Mouse (Mus musculus) embryonic facial prominence, embryonic 10.5 days (tissue): Measurements from ENCODE around the gene Mllt11. TPM values are rescaled to one million over a fixed set of nuclear protein-coding genes. Genes with fewer than 3 reads are reported as not detected.
"Not testable (repeated sequence)": the region's sequence is repeated elsewhere in the genome, so short reads cannot be mapped to it uniquely, and the experiment has no call there.

Source experiments
- DNase-seq: peaks from one replicate; pipeline ENCODE4 v3.0.0-alpha.2; 2017; ENCODE audit warnings: low spot score
- H3K27ac ChIP-seq: fragments of 300-500 bp; sonication (generic); replicated peaks from 2 replicates; pipeline ENCODE4 v1.5.1; 2016; ENCODE audit warnings: mild to moderate bottlenecking
- H3K27me3 ChIP-seq: fragments of 300-500 bp; sonication (generic); replicated peaks from 2 replicates; pipeline ENCODE4 v1.6.1; 2016; ENCODE audit warnings: low read depth, mild to moderate bottlenecking; ENCODE audit not compliant: poor library complexity, severe bottlenecking
- H3K36me3 ChIP-seq: fragments of 300-500 bp; sonication (generic); replicated peaks from 2 replicates; pipeline ENCODE4 v1.6.1; 2016; ENCODE audit warnings: mild to moderate bottlenecking, moderate library complexity
- H3K4me1 ChIP-seq: fragments of 300-500 bp; sonication (generic); 2 replicates; pipeline ENCODE4 v1.6.1; 2016
- H3K4me3 ChIP-seq: fragments of 300-500 bp; sonication (generic); 2 replicates; pipeline ENCODE4 v1.5.1; 2016; ENCODE audit warnings: mild to moderate bottlenecking, moderate library complexity
- H3K9me3 ChIP-seq: fragments of 300-500 bp; sonication (generic); 2 replicates; pipeline ENCODE4 v1.6.1; 2016; ENCODE audit warnings: mild to moderate bottlenecking
- WGBS: fragments of 180-500 bp; shearing (Covaris S2); methylation state at CpG from one replicate; pipeline ENCODE4 v1.1.7; 2016; 5-methylcytosine and 5-hydroxymethylcytosine counted together
- polyA plus RNA-seq: library from polyadenylated mRNA; unstranded; fragments of >200 nt; fragmentation: Nextera tagmentation; extraction: Ambion mirVana; gene quantifications from 2 replicates; pipeline ENCODE4 v1.2.1, GENCODE M21; 2016

Gene Mllt11
- polyA plus RNA-seq, 1 experiment from 2014 or later, result 35.2 TPM

GRCm38 (mm10) chr3:95224295-95224694, 7.7 kb downstream of the Mllt11 start:
- 35% methylated on average over 6 of the region's 6 CpGs for WGBS
- Histone ChIP-seq H3K4me1 (peaks cover 28% of the 10 kb centered on the region), H3K36me3 (peaks cover 68% of the 10 kb centered on the region), H3K4me3 (peak overlapping the region; percentile 19; the same call in 1 of the 2 replicates), H3K27me3 (no peaks in the 10 kb centered on the region), H3K27ac (no peak overlapping the region), H3K9me3 (no peaks in the 10 kb centered on the region; the same call in 1 of the 2 replicates)
- DNase-seq, result peak; percentile 60

DNA sequence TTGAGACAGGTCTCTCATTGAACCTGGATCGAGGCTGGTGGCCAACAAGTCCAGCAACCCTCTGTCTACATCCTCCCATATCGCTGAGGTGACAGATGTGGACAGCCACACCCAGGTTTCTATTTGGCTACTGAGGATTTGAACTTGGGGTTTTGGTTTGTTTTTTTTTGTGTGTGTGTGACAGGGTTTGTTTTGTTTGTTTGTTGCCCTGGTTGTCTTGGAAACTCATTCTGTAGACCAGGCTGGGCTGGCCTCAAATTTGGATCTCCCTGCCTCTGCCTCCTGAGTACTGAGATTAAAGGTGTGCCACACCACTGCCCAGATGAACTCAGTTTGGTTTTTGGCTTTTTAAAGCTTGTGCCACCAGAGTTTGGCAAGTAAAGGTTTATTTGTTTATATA, 8.9 kb downstream of the Mllt11 start:
- WGBS, result 90% methylated on average over 2 of the region's 2 CpGs
- no peaks in the 10 kb centered on the region for H3K27me3 ChIP-seq
- H3K36me3 ChIP-seq, result peaks cover 79% of the 10 kb centered on the region
- no peak overlapping the region for H3K27ac ChIP-seq
- H3K4me1 ChIP-seq, result peaks cover 30% of the 10 kb centered on the region
- H3K4me3 ChIP-seq, result no peak overlapping the region
- H3K9me3 ChIP-seq, result no peaks in the 10 kb centered on the region; the same call in 1 of the 2 replicates
- no peak for DNase-seq

DNA sequence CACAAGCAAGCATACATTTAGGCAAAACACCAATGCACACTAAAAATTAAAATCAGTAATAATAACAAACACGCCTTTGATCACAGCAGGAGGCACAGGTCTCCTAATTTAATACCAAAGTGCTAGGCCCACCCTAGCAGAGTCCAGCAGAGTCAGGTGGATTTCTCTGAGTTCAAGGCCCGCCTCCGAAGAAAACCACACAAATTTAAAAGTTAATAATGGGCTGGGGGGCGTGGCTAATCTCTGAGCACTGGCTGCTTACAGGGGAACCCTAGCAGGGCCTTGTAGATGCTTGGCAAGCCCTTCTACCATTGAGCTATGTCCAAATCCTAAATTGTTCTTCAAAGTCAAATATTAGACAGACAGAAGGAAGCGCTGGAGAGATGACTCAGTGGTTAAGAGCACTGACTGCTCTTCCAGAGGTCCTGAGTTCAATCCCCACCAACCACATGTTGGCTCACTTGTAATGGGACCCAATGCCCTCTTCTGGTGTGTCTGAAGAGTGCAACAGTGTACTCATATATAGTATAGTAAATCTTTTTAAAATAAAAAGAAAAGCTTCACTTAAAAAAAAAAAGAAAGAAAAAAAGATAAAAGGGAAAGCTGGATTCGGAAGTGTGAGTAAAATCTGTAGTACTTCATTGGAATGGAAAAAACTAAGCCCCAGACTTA, 13.4 kb downstream of the Mllt11 start:
- H3K36me3 ChIP-seq, result peaks cover 79% of the 10 kb centered on the region
- DNase-seq, result no peak
- peak overlapping the region; percentile 99 for H3K27ac ChIP-seq
- peaks cover 16% of the 10 kb centered on the region for H3K4me1 ChIP-seq
- no peaks in the 10 kb centered on the region for H3K9me3 ChIP-seq
- no peaks in the 10 kb centered on the region for H3K27me3 ChIP-seq
- WGBS, result 80% methylated on average over 6 of the region's 6 CpGs
- peak overlapping the region; percentile 80 for H3K4me3 ChIP-seq

DNA sequence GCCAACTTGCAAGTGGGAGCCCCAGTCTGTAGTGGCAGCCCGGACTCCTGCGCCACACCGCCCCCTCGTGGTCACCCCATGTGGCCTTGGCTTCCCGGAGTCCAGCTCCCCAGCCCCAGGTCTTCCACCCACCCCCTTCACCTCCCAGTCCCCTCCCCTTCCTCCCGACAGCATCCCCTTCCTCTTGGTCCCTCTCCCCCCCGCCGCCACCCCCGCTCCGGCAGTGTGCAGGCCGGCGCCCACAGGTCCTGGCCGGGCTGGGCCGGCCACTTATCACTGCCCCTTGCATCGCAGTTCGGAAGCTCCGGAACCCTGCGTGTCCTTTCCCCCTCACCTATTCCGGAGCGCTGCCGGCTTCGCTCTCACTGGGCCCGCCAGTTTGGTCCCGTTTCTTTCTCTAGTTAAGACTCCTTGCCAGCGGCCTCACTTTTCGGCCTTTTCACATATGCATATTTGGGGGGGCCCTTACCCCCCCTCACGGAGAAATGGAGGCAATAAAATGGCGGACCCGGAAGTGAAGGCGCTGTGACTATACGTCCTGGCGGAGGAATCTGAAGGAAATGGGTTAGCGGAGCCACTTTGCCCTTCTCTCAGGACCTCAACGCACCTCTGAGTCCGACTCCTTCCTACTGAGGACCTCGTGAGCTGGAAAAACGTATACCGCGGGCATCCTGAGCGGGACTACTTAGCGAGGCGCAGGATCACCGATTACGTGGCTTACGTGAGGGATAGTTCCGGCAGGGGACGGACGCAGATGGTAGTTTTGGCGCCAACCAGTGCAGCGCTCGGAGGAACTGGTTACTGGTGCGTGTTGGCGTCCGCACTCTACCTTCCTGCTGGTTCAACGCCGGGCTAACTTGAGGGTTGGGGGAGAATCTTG, 14.5 kb downstream of the Mllt11 start, which contains the start of gene Gabpb2:
Gene Gabpb2 (minus strand): TSS at position 662 of the 880 bp plus-strand sequence.
- peak; percentile 98 for DNase-seq
- no peaks in the 10 kb centered on the region for H3K9me3 ChIP-seq
- H3K27ac ChIP-seq, result peak within 1 kb of the TSS; percentile 99
- peak within 1 kb of the TSS; percentile 80 for H3K4me3 ChIP-seq
- under 1% methylated on average over 56 of the region's 56 CpGs for WGBS
- H3K27me3 ChIP-seq, result no peaks in the 10 kb centered on the region
- H3K4me1 ChIP-seq, result peaks cover 16% of the 10 kb centered on the region
- peaks cover 73% of the 10 kb centered on the region for H3K36me3 ChIP-seq

DNA sequence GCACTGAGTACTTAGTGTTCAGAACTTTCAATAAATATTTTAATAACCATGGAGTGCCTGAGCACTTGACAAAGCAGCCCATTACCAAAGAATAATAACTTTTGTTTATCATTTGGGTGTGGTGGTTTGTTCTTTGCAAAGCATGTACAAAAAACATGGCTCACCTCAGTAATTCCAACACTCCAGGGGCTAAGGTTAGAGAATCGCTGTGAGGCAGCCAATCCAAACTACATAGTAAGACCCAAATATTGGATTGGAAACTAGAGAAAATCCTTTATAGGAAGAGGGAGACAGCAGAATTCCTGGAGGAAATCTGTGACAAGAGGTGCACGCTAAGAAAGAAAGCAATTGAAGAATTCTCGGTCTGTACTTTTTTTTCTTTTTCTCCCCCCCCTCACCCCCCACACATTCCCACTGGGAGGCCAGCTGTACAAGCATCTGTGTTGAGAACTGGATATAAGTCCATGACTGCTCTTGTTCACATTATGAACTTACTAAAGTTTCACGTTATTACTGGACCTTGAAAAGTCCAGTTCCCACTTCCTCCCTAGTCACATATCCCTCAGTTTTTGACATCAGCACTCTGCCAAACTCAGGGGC, 15.2 kb downstream of the Mllt11 start:
- no peaks in the 10 kb centered on the region for H3K27me3 ChIP-seq
- peaks cover 16% of the 10 kb centered on the region for H3K4me1 ChIP-seq
- no peaks in the 10 kb centered on the region for H3K9me3 ChIP-seq
- H3K4me3 ChIP-seq, result peak overlapping the region; percentile 80
- peak overlapping the region; percentile 99 for H3K27ac ChIP-seq
- peaks cover 73% of the 10 kb centered on the region for H3K36me3 ChIP-seq
- WGBS, result 28% methylated on average over 4 of the region's 4 CpGs
- no peak for DNase-seq

DNA sequence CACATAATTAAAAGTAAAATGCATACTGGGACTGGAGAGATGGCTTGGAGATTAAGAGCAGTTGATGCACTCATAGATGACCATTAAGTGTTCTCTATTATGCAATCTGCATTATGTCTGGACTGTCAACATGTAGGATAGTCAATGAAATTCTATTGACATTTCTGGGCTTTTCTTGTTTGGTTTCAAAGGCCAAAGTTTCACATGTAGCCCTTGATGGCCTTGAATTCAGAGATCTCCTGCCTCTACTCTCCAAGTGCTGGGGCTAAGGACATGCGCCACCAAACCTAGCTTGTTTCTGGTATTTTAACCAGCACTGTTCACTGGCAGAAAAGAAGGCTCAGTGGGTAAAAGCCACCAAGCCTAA, 18.4 kb downstream of the Mllt11 start:
- Histone ChIP-seq H3K27me3 (no peaks in the 10 kb centered on the region), H3K4me3 (no peak overlapping the region), H3K27ac (no peak overlapping the region), H3K9me3 (no peaks in the 10 kb centered on the region), H3K36me3 (peaks cover 69% of the 10 kb centered on the region), H3K4me1 (peaks cover 16% of the 10 kb centered on the region)
- no peak for DNase-seq
- WGBS, result 98% methylated on average over 1 of the region's 1 CpGs

GRCm38 (mm10) chr3:95212889-95213608, 18.9 kb downstream of the Mllt11 start:
- not testable (repeated sequence) for H3K9me3 ChIP-seq, H3K27me3 ChIP-seq, H3K4me3 ChIP-seq, H3K27ac ChIP-seq, DNase-seq
- 90% methylated on average over 10 of the region's 10 CpGs for WGBS
- Histone ChIP-seq H3K36me3 (peaks cover 71% of the 10 kb centered on the region), H3K4me1 (peaks cover 12% of the 10 kb centered on the region)

GRCm38 (mm10) chr3:95210585-95210984, 21.4 kb downstream of the Mllt11 start:
- Histone ChIP-seq H3K27ac (no peak overlapping the region), H3K4me3 (no peak overlapping the region), H3K27me3 (no peaks in the 10 kb centered on the region), H3K36me3 (peaks cover 87% of the 10 kb centered on the region), H3K4me1 (no peaks in the 10 kb centered on the region), H3K9me3 (no peaks in the 10 kb centered on the region)
- DNase-seq, result no peak
- WGBS, result 84% methylated on average over 2 of the region's 2 CpGs

DNA sequence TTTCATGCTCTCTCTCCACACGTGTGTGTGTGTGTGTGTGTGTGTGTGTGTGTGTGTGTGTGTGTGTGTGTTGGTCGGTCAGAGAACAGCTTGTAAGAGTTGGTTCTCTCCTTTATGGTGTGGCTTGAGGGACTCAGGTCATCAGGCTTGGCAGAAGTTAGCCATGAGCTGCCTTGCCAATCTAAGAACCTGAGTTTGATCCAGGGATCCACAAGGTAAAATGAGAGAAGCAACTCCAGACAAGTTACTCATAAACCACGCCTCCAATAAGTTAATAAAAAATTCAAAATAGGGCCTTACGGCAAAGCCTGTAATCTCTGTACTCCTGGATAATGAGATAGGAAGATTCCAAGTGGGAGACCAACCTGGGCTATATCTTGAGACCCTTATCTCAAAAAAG, 23.7 kb downstream of the Mllt11 start:
- 95% methylated on average over 4 of the region's 4 CpGs for WGBS
- no peak overlapping the region for H3K27ac ChIP-seq
- peaks cover 89% of the 10 kb centered on the region for H3K36me3 ChIP-seq
- H3K4me1 ChIP-seq, result no peaks in the 10 kb centered on the region
- DNase-seq, result no peak
- H3K27me3 ChIP-seq, result no peaks in the 10 kb centered on the region
- H3K4me3 ChIP-seq, result no peak overlapping the region
- H3K9me3 ChIP-seq, result no peaks in the 10 kb centered on the region

GRCm38 (mm10) chr3:95203880-95204279, 28.1 kb downstream of the Mllt11 start:
- no peaks in the 10 kb centered on the region for H3K9me3 ChIP-seq
- H3K4me1 ChIP-seq, result no peaks in the 10 kb centered on the region
- H3K4me3 ChIP-seq, result no peak overlapping the region
- H3K27me3 ChIP-seq, result no peaks in the 10 kb centered on the region
- WGBS, result 92% methylated on average over 6 of the region's 6 CpGs
- peaks cover 98% of the 10 kb centered on the region for H3K36me3 ChIP-seq
- no peak overlapping the region for H3K27ac ChIP-seq
- DNase-seq, result no peak

DNA sequence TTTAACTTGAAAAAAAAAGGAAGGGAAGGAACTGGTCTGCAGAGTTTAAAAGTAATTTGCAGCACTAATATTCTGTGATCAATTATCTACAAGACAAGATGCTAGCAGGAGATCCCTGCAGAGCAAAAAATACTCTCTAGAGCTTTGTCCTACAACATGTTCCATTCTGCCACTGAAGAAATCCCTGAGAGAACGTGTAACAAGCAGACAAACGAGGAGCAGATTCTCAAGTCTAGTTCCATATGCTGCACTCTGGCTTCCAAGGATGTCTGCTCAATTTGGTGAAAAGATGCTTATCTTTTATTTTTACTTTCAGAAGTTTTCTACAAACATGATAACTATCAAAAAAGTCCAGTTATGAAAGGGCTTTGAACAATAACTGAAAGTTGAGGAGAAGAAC, 31.4 kb downstream of the Mllt11 start:
- Histone ChIP-seq H3K27ac (no peak overlapping the region), H3K27me3 (no peaks in the 10 kb centered on the region), H3K9me3 (no peaks in the 10 kb centered on the region), H3K4me1 (no peaks in the 10 kb centered on the region), H3K36me3 (peaks cover 99% of the 10 kb centered on the region), H3K4me3 (no peak overlapping the region)
- no peak for DNase-seq
- WGBS, result 72% methylated on average over 2 of the region's 2 CpGs

- DNase-seq, result no peak
- Histone ChIP-seq H3K9me3 (no peaks in the 10 kb centered on the region), H3K27ac (no peak overlapping the region), H3K4me3 (no peak overlapping the region), H3K27me3 (no peaks in the 10 kb centered on the region), H3K36me3 (peaks cover 99% of the 10 kb centered on the region), H3K4me1 (no peaks in the 10 kb centered on the region)
- WGBS, result 85% methylated on average over 7 of the region's 7 CpGs
Observed at GRCm38 (mm10) chr3:95200132-95200531, 31.8 kb downstream of the Mllt11 start.
